Mouse (Mus musculus): Measurements from ENCODE around the gene Fer1l4.

GRCm38 (mm10) chr2:156067916-156068315 is 15.2 kb upstream of the Fer1l4 start:
- TF ChIP-seq CTCF (IDR thresholded peaks at IDR 0.05; ENCODE audit: extremely low read depth, insufficient read depth, insufficient read length, insufficient replicate concordance) (no peak), POLR2A (IDR thresholded peaks at IDR 0.05; ENCODE audit: low read depth, low read length) (no peak)
